In the genomic region with DNA sequence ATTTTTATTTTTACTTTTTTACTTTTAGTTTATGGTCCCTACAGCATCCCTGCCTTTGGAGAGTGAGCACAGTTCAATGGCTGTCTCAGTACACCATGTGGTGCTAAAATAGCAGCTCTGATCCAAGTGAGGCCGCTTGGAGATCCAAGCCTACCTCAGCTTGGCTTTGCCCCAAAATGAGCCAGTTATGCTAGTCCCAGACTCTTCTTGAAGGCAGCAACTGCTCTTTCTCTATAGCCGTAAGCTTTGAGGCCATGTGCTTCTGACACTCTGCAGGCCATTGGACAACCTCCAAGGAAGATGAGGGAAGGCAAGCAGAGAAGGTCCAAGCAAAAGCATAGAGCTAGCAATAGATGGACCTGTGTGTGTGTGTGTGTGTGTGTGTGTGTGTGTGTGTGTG, we compare ENCODE assay signal across 17 mouse cellular contexts.
DNase-seq lines count a peak whose midpoint lies in the region; ATAC-seq lines count a peak whose summit lies in the region.
"Had no signal": no experiment of that assay in that cellular context is flagged by ENCODE, and none has a peak within 500 bp of the region (broad histone marks: within the 10 kb centered on the region; RNA-seq: fewer than 3 reads in every experiment).

No protein-coding gene starts in this region.

- no peak overlapping the region for H3K4me3 ChIP-seq in heart, embryonic 11.5 days (ENCODE audit: low read depth, low read length)
- no peak overlapping the region for H3K4me3 ChIP-seq in stomach, embryonic 16.5 days (replicated peaks; ENCODE audit: low read length)
- H3K4me3 ChIP-seq: embryonic facial prominence, embryonic 10.5 days; forebrain, embryonic 13.5 days; heart, embryonic 13.5 days; hindbrain, embryonic 13.5 days had no signal

- H3K4me2 ChIP-seq in heart, embryonic 11.5 days = no peak overlapping the region
- no peak overlapping the region for H3K4me2 ChIP-seq in stomach, embryonic 16.5 days (ENCODE audit: low read depth, low read length)
- H3K4me2 ChIP-seq: forebrain, embryonic 13.5 days; heart, embryonic 13.5 days; hindbrain, embryonic 13.5 days had no signal

- intact Hi-C loops in heart, postnatal 10 days (cut with DNase I) = loop anchor here (5.0 kb wide), 2 partner anchors 47 to 152 kb away; no protein-coding TSS in a partner anchor

- no peaks in the 10 kb centered on the region for H3K36me3 ChIP-seq in heart, embryonic 11.5 days (ENCODE audit: control insufficient read depth, insufficient read depth, low read length)
- no peaks in the 10 kb centered on the region for H3K36me3 ChIP-seq in stomach, embryonic 16.5 days (ENCODE audit: control insufficient read depth, insufficient read depth, low read length)
- H3K36me3 ChIP-seq: embryonic facial prominence, embryonic 10.5 days; heart, embryonic 13.5 days; hindbrain, embryonic 13.5 days had no signal

- no peak overlapping the region for H3K9ac ChIP-seq in heart, embryonic 11.5 days (ENCODE audit: low read depth, low read length)
- H3K9ac ChIP-seq in stomach, embryonic 16.5 days (ENCODE audit: low read length) = no peak overlapping the region
- H3K9ac ChIP-seq: forebrain, embryonic 13.5 days; forebrain, postnatal 0 days; heart, embryonic 13.5 days; hindbrain, embryonic 13.5 days had no signal

- H3K27me3 ChIP-seq in heart, embryonic 11.5 days (ENCODE audit: control insufficient read depth, insufficient read depth, low read length) = no peaks in the 10 kb centered on the region
- H3K27me3 ChIP-seq in stomach, embryonic 16.5 days (ENCODE audit: control insufficient read depth, insufficient read depth, low read length) = no peaks in the 10 kb centered on the region
- H3K27me3 ChIP-seq: forebrain, embryonic 13.5 days; hindbrain, embryonic 13.5 days had no signal

- H3K4me1 ChIP-seq in heart, embryonic 11.5 days (ENCODE audit: control insufficient read depth, insufficient read depth, low read length) = no peaks in the 10 kb centered on the region
- H3K4me1 ChIP-seq in stomach, embryonic 16.5 days (ENCODE audit: control insufficient read depth, insufficient read depth, low read length) = 0 out of 2 replicates have a peak, but pooled peaks cover under 1% of the 10 kb centered on the region
- H3K4me1 ChIP-seq: hindbrain, embryonic 13.5 days had no signal

- H3K9me3 ChIP-seq in heart, embryonic 11.5 days (replicated peaks; ENCODE audit: control insufficient read depth, low read length) = no peaks in the 10 kb centered on the region
- no peaks in the 10 kb centered on the region for H3K9me3 ChIP-seq in stomach, embryonic 16.5 days (replicated peaks; ENCODE audit: control insufficient read depth, low read length)
- H3K9me3 ChIP-seq: embryonic facial prominence, embryonic 10.5 days; forebrain, embryonic 13.5 days; heart, embryonic 13.5 days; hindbrain, embryonic 13.5 days had no signal

- WGBS in heart, embryonic 11.5 days (ENCODE audit: insufficient replicate concordance) = 80% methylated on average over 2 of the region's 2 CpGs
- WGBS in stomach, embryonic 16.5 days = 62% methylated on average over 2 of the region's 2 CpGs

- no peak overlapping the region for H3K27ac ChIP-seq in heart, embryonic 11.5 days (ENCODE audit: low read depth, low read length)
- H3K27ac ChIP-seq in stomach, embryonic 16.5 days (ENCODE audit: low read length) = 0 out of 2 replicates have a peak overlapping the region, but pooled peaks have one; percentile 6
- H3K27ac ChIP-seq: embryonic facial prominence, embryonic 10.5 days; forebrain, embryonic 13.5 days; heart, embryonic 13.5 days; hindbrain, embryonic 13.5 days; hindbrain, postnatal 0 days had no signal

- no peak for ATAC-seq in heart, embryonic 11.5 days (replicated peaks; ENCODE audit: insufficient number of reproducible peaks, low FRiP score, low TSS enrichment)
- peak; percentile 51; the same call in 1 of the 2 replicates for ATAC-seq in stomach, embryonic 16.5 days (ENCODE audit: insufficient read depth, low FRiP score)
- ATAC-seq: forebrain, embryonic 13.5 days; forebrain, postnatal 0 days; hindbrain, postnatal 0 days had no signal

- peak; percentile 3 to 5 for DNase-seq in cerebellum, postnatal 36 days
- no peak for DNase-seq in cerebellum, postnatal 4 days (ENCODE audit: low spot score in 2 of 2)
- peak; percentile 27 to 31 for DNase-seq in heart, postnatal 10 days
- peak; percentile 11 for DNase-seq in adipocyte (ENCODE audit: low spot score)
- DNase-seq in right cerebral cortex, postnatal 10 days (ENCODE audit: low spot score in 2 of 2) = no peak
- DNase-seq: cerebellum, adult 9-11 months; forebrain, postnatal 0 days; gastrocnemius, postnatal 14 days; kidney, adult 11 months; kidney, adult 9 months had no signal

Comparison
In these comparisons a context has a peak if more than half of its experiments do, and no peak if none do; other contexts are left out.
1. DNase-seq: peak in cerebellum, postnatal 36 days (2 of 2), heart, postnatal 10 days (2 of 2) and adipocyte (single experiment); none in cerebellum, postnatal 4 days (0 of 2) and right cerebral cortex, postnatal 10 days (0 of 2).